Mouse (Mus musculus): Measurements from ENCODE around the gene Sipa1l3. TPM values are rescaled to one million over a fixed set of nuclear protein-coding genes. Genes with fewer than 3 reads are reported as not detected.

Gene Sipa1l3
- polyA plus RNA-seq, 1 experiment = 44.6 TPM

GRCm38 (mm10) chr7:29316976-29317375, 201.5 kb downstream of the Sipa1l3 start:
- no peak for TF ChIP-seq CTCF (conservative IDR thresholded peaks at IDR 0.05; ENCODE audit: insufficient read depth, insufficient read length, low read depth, low read length)
- TF ChIP-seq POLR2A (IDR thresholded peaks at IDR 0.05; ENCODE audit: low read depth, low read length) = no peak
- Histone ChIP-seq H3K36me3 (ENCODE audit: control insufficient read depth, insufficient read depth, low read length) (no peaks in the 10 kb centered on the region), H3K27ac (ENCODE audit: insufficient read depth, low read depth, low read length) (no peak overlapping the region), H3K4me3 (ENCODE audit: insufficient read depth, low read depth, low read length) (no peak overlapping the region), H3K4me1 (ENCODE audit: control insufficient read depth, insufficient read depth, low read length) (0 out of 2 replicates have a peak, but pooled peaks cover 4% of the 10 kb centered on the region), H3K27me3 (replicated peaks; ENCODE audit: control insufficient read depth, insufficient read depth, low read length) (no peaks in the 10 kb centered on the region)
- 14% methylated on average over 10 of the region's 10 CpGs for whole genome bisulfite sequencing
- no peak for DNase-seq

- TF ChIP-seq CTCF (conservative IDR thresholded peaks at IDR 0.05; ENCODE audit: insufficient read depth, insufficient read length, low read depth, low read length) (no peak), POLR2A (IDR thresholded peaks at IDR 0.05; ENCODE audit: low read depth, low read length) (no peak)
- Histone ChIP-seq H3K4me3 (ENCODE audit: insufficient read depth, low read depth, low read length) (no peak overlapping the region), H3K27ac (ENCODE audit: insufficient read depth, low read depth, low read length) (no peak overlapping the region), H3K27me3 (replicated peaks; ENCODE audit: control insufficient read depth, insufficient read depth, low read length) (no peaks in the 10 kb centered on the region), H3K36me3 (ENCODE audit: control insufficient read depth, insufficient read depth, low read length) (no peaks in the 10 kb centered on the region), H3K4me1 (ENCODE audit: control insufficient read depth, insufficient read depth, low read length) (0 out of 2 replicates have a peak, but pooled peaks cover 4% of the 10 kb centered on the region)
- WGBS = 76% methylated on average over 17 of the region's 17 CpGs
- no peak for DNase-seq
These were observed 202.2 kb downstream of the Sipa1l3 start for GRCm38 (mm10) chr7:29316137-29316734.

DNA sequence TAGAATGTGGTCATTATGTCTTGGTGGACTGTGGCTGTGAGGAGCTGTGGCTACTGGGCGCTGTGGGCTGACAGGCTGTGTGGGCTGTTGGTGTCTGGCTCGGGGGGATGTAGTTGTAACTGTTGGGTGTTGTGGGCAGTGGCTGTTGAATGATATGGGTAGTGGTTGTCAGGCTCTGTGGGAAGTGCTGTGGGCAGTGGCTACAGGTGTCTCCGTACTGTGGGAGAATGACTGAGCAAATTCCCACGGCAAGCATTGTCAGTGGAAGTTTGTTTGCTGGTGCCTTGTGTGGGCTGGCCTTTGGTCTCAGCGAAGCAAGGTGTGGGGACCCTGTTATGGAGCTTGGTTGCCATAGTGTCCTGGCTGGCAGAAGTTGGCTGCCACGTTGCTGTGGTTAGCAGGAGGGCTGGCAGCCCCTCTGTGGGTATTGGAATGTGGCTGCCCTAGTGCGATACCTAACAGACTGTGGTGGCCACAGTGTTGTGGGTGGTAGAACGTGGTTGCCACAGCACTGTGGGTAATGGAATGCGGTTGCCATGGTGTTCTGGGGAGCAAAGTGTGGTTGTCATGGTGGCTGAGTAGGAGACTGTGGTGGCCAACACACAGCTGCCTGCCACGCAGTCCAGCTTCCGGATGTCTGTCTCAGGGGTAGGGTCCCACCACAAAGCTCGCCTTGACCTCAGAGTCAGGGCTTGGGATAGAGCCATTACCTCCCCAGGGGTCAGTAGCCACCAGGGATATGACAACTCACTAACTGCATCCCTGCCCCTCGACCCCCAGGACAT, 203.4 kb downstream of the Sipa1l3 start:
- no peak for TF ChIP-seq CTCF (conservative IDR thresholded peaks at IDR 0.05; ENCODE audit: insufficient read depth, insufficient read length, low read depth, low read length)
- no peak for TF ChIP-seq POLR2A (IDR thresholded peaks at IDR 0.05; ENCODE audit: low read depth, low read length)
- 78% methylated on average over 13 of the region's 13 CpGs for WGBS
- H3K4me1 ChIP-seq (ENCODE audit: control insufficient read depth, insufficient read depth, low read length) = 0 out of 2 replicates have a peak, but pooled peaks cover 4% of the 10 kb centered on the region

GRCm38 (mm10) chr7:29313572-29314261, 204.7 kb downstream of the Sipa1l3 start:
- no peaks in the 10 kb centered on the region for H3K36me3 ChIP-seq (ENCODE audit: control insufficient read depth, insufficient read depth, low read length)
- H3K4me3 ChIP-seq (ENCODE audit: insufficient read depth, low read depth, low read length) = no peak overlapping the region
- 0 out of 2 replicates have a peak, but pooled peaks cover 6% of the 10 kb centered on the region for H3K4me1 ChIP-seq (ENCODE audit: control insufficient read depth, insufficient read depth, low read length)
- no peak for TF ChIP-seq CTCF (conservative IDR thresholded peaks at IDR 0.05; ENCODE audit: insufficient read depth, insufficient read length, low read depth, low read length)
- TF ChIP-seq POLR2A (IDR thresholded peaks at IDR 0.05; ENCODE audit: low read depth, low read length) = no peak
- no peak for DNase-seq
- H3K27me3 ChIP-seq (replicated peaks; ENCODE audit: control insufficient read depth, insufficient read depth, low read length) = no peaks in the 10 kb centered on the region
- H3K27ac ChIP-seq (ENCODE audit: insufficient read depth, low read depth, low read length) = no peak overlapping the region
- 43% methylated on average over 9 of the region's 9 CpGs for WGBS

More for the DNA sequence above, 203.4 kb downstream of the Sipa1l3 start:
- Histone ChIP-seq H3K27ac (ENCODE audit: insufficient read depth, low read depth, low read length) (no peak overlapping the region), H3K36me3 (ENCODE audit: control insufficient read depth, insufficient read depth, low read length) (no peaks in the 10 kb centered on the region), H3K27me3 (replicated peaks; ENCODE audit: control insufficient read depth, insufficient read depth, low read length) (no peaks in the 10 kb centered on the region), H3K4me3 (ENCODE audit: insufficient read depth, low read depth, low read length) (no peak overlapping the region)
- DNase-seq = no peak

DNA sequence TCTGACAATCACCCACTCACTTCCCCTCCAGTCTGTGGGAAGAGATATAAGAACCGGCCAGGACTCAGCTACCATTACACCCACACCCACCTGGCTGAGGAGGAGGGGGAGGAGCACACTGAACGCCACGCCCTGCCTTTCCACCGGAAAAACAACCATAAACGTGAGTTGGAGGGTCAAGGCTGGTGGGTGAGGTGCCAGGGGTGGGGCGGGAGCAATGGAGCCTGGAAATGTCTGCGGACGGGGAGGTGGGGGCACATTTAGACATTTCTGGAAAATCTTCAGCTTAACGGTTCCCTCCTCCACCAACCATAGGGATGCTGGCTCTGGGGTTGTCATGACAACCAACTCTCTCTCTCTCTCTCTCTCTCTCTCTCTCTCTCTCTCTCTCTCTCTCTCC, 205.4 kb downstream of the Sipa1l3 start:
- no peak overlapping the region for H3K4me3 ChIP-seq (ENCODE audit: insufficient read depth, low read depth, low read length)
- no peak overlapping the region for H3K27ac ChIP-seq (ENCODE audit: insufficient read depth, low read depth, low read length)
- TF ChIP-seq POLR2A (IDR thresholded peaks at IDR 0.05; ENCODE audit: low read depth, low read length) = no peak
- TF ChIP-seq CTCF (conservative IDR thresholded peaks at IDR 0.05; ENCODE audit: insufficient read depth, insufficient read length, low read depth, low read length) = no peak
- no peak for DNase-seq
- 0 out of 2 replicates have a peak, but pooled peaks cover 2% of the 10 kb centered on the region for H3K4me1 ChIP-seq (ENCODE audit: control insufficient read depth, insufficient read depth, low read length)
- H3K27me3 ChIP-seq (replicated peaks; ENCODE audit: control insufficient read depth, insufficient read depth, low read length) = no peaks in the 10 kb centered on the region
- H3K36me3 ChIP-seq (ENCODE audit: control insufficient read depth, insufficient read depth, low read length) = no peaks in the 10 kb centered on the region
- 18% methylated on average over 9 of the region's 9 CpGs for WGBS

- Histone ChIP-seq H3K36me3 (ENCODE audit: control insufficient read depth, insufficient read depth, low read length) (no peaks in the 10 kb centered on the region), H3K27me3 (replicated peaks; ENCODE audit: control insufficient read depth, insufficient read depth, low read length) (no peaks in the 10 kb centered on the region), H3K27ac (ENCODE audit: insufficient read depth, low read depth, low read length) (no peak overlapping the region), H3K4me3 (ENCODE audit: insufficient read depth, low read depth, low read length) (no peak overlapping the region), H3K4me1 (ENCODE audit: control insufficient read depth, insufficient read depth, low read length) (0 out of 2 replicates have a peak, but pooled peaks cover 7% of the 10 kb centered on the region)
- WGBS = 22% methylated on average over 5 of the region's 5 CpGs
- DNase-seq = no peak
- TF ChIP-seq POLR2A (IDR thresholded peaks at IDR 0.05; ENCODE audit: low read depth, low read length) (no peak), CTCF (conservative IDR thresholded peaks at IDR 0.05; ENCODE audit: insufficient read depth, insufficient read length, low read depth, low read length) (no peak)
These were observed 208.7 kb downstream of the Sipa1l3 start for GRCm38 (mm10) chr7:29309749-29310148.

Measured in kidney, adult 2 months (tissue).